Mouse (Mus musculus): ENCODE data around the gene Zdhhc13. TPM values are rescaled to one million over a fixed set of nuclear protein-coding genes. Genes with fewer than 3 reads are reported as not detected.
A peak's percentile ranks its signal among the peaks of the same experiment; 100 is the strongest.

Zdhhc13 gene
- polyA plus RNA-seq, 1 experiment from 2014 or later: 36.2 TPM

DNA sequence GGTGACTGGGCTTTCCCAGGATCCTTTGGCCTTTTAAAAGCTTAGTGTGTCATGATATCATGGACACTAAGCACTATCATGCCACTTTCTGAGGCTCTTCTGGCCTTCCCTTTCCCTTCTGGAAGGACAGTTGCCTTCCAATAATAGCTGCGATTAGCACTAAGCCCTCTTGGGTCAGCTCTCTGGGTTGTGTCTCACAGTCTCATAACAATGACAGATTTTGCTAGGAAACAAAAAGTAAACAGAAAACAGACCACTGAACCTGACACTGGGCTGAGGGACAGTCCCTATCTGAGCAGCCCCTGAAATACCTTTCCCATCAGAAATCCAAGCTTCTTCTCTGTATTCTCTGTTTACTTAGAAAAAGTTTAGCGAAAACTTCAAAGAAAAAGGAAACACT lies 51.7 kb downstream of the Zdhhc13 start:
- no peak overlapping the region for H3K4me3 ChIP-seq (ENCODE audit: low read depth, low read length)
- no peaks in the 10 kb centered on the region for H3K27me3 ChIP-seq (ENCODE audit: insufficient read depth, low read length)
- H3K9ac ChIP-seq: no peak overlapping the region
- no peaks in the 10 kb centered on the region for H3K9me3 ChIP-seq (ENCODE audit: low read depth, low read length)
- 45% methylated on average over 2 of the region's 2 CpGs for WGBS
- no peak for TF ChIP-seq CTCF (IDR thresholded peaks at IDR 0.05; ENCODE audit: low read depth)
- no peak overlapping the region for H3K27ac ChIP-seq (ENCODE audit: low read depth)
- no peak overlapping the region for H3K4me2 ChIP-seq
- H3K36me3 ChIP-seq (ENCODE audit: insufficient read depth): no peaks in the 10 kb centered on the region
- H3K4me1 ChIP-seq (ENCODE audit: insufficient read depth): peaks cover 8% of the 10 kb centered on the region; the same call in 1 of the 2 replicates
- DNase-seq (no peak), ATAC-seq (ENCODE audit: insufficient read depth) (no peak)

DNA sequence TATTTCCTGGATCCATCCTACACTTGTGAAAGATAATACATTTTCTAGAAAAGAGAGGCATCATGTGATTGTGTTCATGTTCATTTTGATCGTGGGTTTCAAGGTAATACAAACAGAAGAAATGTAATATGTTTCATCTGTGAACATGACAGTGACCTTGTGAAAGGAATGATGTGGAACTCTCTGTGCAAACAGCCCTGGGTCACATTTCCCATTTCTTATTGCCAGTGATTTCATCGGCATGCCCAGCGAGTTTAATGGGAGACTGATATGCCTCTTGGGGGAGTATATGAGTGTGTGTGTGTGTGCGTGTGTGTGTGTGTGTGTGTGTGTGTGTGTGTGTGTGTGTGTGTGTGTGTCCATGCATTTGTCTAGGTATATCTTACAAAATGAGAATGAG lies 52.7 kb downstream of the Zdhhc13 start:
- H3K4me1 ChIP-seq (ENCODE audit: insufficient read depth): peaks cover 11% of the 10 kb centered on the region; the same call in 1 of the 2 replicates

DNA sequence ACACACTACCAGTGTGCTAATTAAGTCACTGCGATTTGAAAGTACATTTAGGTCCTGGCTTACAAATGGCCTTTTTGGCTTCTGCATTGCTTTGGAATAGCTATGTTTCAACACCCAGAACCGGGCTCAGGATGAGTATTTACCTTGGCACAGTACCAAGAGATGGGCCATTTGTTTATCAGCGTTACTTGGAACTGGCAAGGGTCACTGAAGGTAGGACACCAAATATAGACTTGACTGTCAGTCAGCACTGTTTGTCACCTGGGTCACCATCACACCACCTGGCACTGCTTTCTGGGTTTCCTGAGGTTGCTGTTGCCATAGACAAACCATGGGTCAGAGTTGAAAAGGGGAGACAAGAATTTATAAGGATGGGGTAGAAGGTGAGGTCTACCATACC lies 53.5 kb downstream of the Zdhhc13 start:
- WGBS: 51% methylated on average over 3 of the region's 3 CpGs
- Histone ChIP-seq H3K4me1 (ENCODE audit: insufficient read depth) (peaks cover 15% of the 10 kb centered on the region; the same call in 1 of the 2 replicates), H3K27ac (ENCODE audit: low read depth) (no peak overlapping the region)

More for the DNA sequence above, 52.7 kb downstream of the Zdhhc13 start:
- Histone ChIP-seq H3K27ac (ENCODE audit: low read depth) (no peak overlapping the region), H3K9ac (no peak overlapping the region), H3K9me3 (ENCODE audit: low read depth, low read length) (no peaks in the 10 kb centered on the region), H3K36me3 (ENCODE audit: insufficient read depth) (no peaks in the 10 kb centered on the region), H3K27me3 (ENCODE audit: insufficient read depth, low read length) (no peaks in the 10 kb centered on the region), H3K4me2 (no peak overlapping the region), H3K4me3 (ENCODE audit: low read depth, low read length) (no peak overlapping the region)
- no peak for TF ChIP-seq CTCF (IDR thresholded peaks at IDR 0.05; ENCODE audit: low read depth)
- WGBS: 66% methylated on average over 4 of the region's 4 CpGs
- no peak for ATAC-seq (ENCODE audit: insufficient read depth)
- no peak for DNase-seq

DNA sequence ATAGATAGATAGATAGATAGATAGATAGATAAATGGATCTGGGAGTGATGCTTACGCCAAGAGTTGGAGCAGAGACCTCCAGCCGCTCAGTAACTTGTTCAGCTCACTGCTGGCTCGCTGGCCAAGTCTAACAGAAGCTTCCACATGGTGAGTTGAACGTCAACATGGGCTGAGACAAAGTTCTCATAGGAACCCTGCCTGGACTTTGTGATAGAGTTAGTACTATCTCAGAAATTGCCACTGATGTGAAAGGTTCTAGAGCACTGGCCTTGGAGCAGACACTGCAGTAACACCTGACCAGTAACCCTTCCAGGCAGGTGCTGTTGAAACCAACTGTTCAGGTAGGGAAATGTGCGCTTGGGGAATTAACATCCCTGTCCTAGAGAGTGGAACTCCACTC lies 54.7 kb downstream of the Zdhhc13 start:
- ATAC-seq (ENCODE audit: insufficient read depth): no peak
- no peak for DNase-seq
- no peaks in the 10 kb centered on the region for H3K27me3 ChIP-seq (ENCODE audit: insufficient read depth, low read length)
- WGBS: 92% methylated on average over 5 of the region's 5 CpGs
- TF ChIP-seq CTCF (IDR thresholded peaks at IDR 0.05; ENCODE audit: low read depth): no peak
- no peak overlapping the region for H3K9ac ChIP-seq
- no peak overlapping the region for H3K4me3 ChIP-seq (ENCODE audit: low read depth, low read length)
- H3K36me3 ChIP-seq (ENCODE audit: insufficient read depth): no peaks in the 10 kb centered on the region
- H3K9me3 ChIP-seq (ENCODE audit: low read depth, low read length): no peaks in the 10 kb centered on the region
- no peak overlapping the region for H3K27ac ChIP-seq (ENCODE audit: low read depth)
- H3K4me1 ChIP-seq (ENCODE audit: insufficient read depth): peaks cover 15% of the 10 kb centered on the region; the same call in 1 of the 2 replicates
- H3K4me2 ChIP-seq: no peak overlapping the region

More for the DNA sequence above, 53.5 kb downstream of the Zdhhc13 start:
- no peak for TF ChIP-seq CTCF (IDR thresholded peaks at IDR 0.05; ENCODE audit: low read depth)
- Histone ChIP-seq H3K4me2 (no peak overlapping the region), H3K9ac (no peak overlapping the region), H3K4me3 (ENCODE audit: low read depth, low read length) (no peak overlapping the region), H3K36me3 (ENCODE audit: insufficient read depth) (no peaks in the 10 kb centered on the region), H3K27me3 (ENCODE audit: insufficient read depth, low read length) (no peaks in the 10 kb centered on the region), H3K9me3 (ENCODE audit: low read depth, low read length) (no peaks in the 10 kb centered on the region)
- DNase-seq (no peak), ATAC-seq (ENCODE audit: insufficient read depth) (no peak)

DNA sequence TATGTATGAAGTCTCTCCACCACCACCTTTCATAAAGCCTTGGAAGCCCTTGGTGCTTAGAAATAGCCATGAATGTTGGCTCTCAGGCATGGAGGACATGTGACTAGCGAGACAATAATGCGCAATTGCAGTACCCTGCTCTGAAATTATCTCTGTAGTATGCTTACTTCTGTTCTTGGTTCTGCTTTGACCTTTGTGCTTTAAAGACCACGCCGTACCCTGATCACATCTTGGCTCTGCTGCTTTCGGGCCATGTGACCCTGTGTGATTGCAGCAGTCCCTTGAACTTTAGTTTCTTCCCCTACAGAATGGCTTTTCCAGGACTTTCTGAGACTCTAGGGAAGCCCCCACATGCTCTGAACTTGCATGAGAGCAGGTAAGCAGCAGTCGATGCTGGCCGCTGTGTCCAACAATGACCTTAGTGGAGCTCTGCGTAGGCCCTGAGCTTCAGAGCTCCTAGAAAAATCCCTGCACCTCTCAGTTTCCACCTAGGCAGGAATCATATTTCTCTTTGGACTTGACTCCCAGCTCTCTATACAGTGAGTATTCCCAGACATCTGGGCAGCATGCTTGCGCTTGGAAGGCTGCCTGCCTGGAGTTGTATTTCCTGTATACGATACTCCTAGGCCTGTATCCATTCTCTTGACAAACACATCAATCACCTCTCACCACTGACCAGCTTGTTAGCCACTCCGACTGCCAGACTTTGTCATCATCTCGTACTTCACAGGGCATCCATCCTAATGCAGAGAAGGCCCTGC lies 56.6 kb downstream of the Zdhhc13 start:
- WGBS: 49% methylated on average over 12 of the region's 12 CpGs
- TF ChIP-seq CTCF (IDR thresholded peaks at IDR 0.05; ENCODE audit: low read depth): no peak
- DNase-seq (peak; percentile 92), ATAC-seq (ENCODE audit: insufficient read depth) (peak; percentile 98)
- Histone ChIP-seq H3K4me2 (peak overlapping the region; percentile 24; the same call in 1 of the 2 replicates), H3K27ac (ENCODE audit: low read depth) (peak overlapping the region; percentile 66), H3K27me3 (ENCODE audit: insufficient read depth, low read length) (no peaks in the 10 kb centered on the region), H3K4me1 (ENCODE audit: insufficient read depth) (peaks cover 15% of the 10 kb centered on the region; the same call in 1 of the 2 replicates), H3K9me3 (ENCODE audit: low read depth, low read length) (no peaks in the 10 kb centered on the region), H3K4me3 (ENCODE audit: low read depth, low read length) (no peak overlapping the region), H3K9ac (no peak overlapping the region), H3K36me3 (ENCODE audit: insufficient read depth) (no peaks in the 10 kb centered on the region)

DNA sequence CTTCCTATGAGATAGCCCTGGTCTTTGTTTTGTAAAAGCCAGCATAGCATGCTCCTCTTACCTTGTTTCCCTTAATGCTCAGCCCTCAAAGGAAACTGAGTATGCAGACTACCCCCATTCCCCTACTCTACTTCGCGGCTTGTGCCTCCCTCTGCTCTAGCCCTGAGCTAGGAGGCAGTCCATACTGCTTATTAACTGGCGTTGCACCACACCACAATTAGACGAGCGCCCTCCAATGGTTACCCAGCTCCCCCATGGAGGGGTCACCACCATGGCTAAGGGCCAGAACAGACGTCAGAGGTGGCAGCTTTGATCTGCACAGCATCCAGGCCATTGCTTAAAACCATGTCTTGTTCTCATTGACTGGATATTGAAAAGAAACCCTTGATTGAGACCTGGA lies 58.0 kb downstream of the Zdhhc13 start:
- no peak for ATAC-seq (ENCODE audit: insufficient read depth)
- H3K4me3 ChIP-seq (ENCODE audit: low read depth, low read length): no peak overlapping the region
- peaks cover 15% of the 10 kb centered on the region; the same call in 1 of the 2 replicates for H3K4me1 ChIP-seq (ENCODE audit: insufficient read depth)

DNA sequence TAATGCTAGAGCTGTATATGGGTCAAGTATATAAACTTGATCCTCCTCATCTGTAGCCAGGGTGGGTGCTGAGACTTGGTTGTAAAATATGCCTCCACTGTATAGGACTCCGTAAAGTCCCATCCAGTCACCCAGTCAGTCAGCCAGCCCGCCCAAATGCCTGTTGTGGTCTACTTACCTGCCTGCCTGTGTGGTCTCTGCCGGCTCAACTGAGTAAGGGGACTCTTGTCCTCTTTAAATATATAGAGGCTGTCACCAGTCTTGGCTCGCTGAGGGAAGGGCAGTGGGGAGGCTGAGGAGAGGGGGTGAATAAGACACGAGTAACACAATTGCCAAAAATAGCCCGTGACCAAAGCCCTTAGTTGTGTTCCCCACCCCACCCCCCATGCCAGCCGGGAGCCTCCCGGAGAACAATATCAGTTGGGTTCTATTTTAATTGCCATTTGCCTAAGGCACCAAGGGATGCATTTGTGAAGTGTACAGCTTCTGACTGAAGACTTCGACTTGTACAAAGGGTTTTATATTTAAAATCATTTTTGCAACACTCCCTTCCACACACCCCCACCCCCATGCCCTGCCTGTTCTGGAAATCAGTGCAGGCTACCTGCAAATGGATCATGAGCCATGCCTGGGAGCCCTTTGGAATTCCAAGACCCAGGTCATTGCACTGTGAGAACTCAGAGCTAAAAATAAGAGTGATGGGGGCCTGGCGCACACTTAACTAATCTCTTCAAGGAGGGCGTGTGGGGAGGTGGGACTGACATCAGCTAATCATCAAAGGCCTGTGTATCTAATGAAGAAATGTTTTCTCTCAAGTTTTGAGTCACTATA lies 59.2 kb downstream of the Zdhhc13 start, which contains the start of gene Csrp3:
TSS of gene Csrp3 (minus strand) at position 214 of the 831 bp plus-strand sequence.
- WGBS: 49% methylated on average over 11 of the region's 11 CpGs
- no peak for ATAC-seq (ENCODE audit: insufficient read depth)
- no peak within 1 kb of the TSS for H3K4me3 ChIP-seq (ENCODE audit: low read depth, low read length)
- no peak within 1 kb of the TSS for H3K9ac ChIP-seq
- no peaks in the 10 kb centered on the region for H3K9me3 ChIP-seq (ENCODE audit: low read depth, low read length)
- DNase-seq: no peak
- H3K27me3 ChIP-seq (ENCODE audit: insufficient read depth, low read length): no peaks in the 10 kb centered on the region
- no peaks in the 10 kb centered on the region for H3K36me3 ChIP-seq (ENCODE audit: insufficient read depth)
- H3K27ac ChIP-seq (ENCODE audit: low read depth): no peak within 1 kb of the TSS; the same call in 1 of the 2 replicates
- H3K4me2 ChIP-seq: no peak within 1 kb of the TSS
- H3K4me1 ChIP-seq (ENCODE audit: insufficient read depth): peaks cover 15% of the 10 kb centered on the region; the same call in 1 of the 2 replicates
- no peak for TF ChIP-seq CTCF (IDR thresholded peaks at IDR 0.05; ENCODE audit: low read depth)

More for the DNA sequence above, 58.0 kb downstream of the Zdhhc13 start:
- Histone ChIP-seq H3K36me3 (ENCODE audit: insufficient read depth) (no peaks in the 10 kb centered on the region), H3K9me3 (ENCODE audit: low read depth, low read length) (no peaks in the 10 kb centered on the region), H3K4me2 (no peak overlapping the region), H3K9ac (no peak overlapping the region), H3K27me3 (ENCODE audit: insufficient read depth, low read length) (no peaks in the 10 kb centered on the region), H3K27ac (ENCODE audit: low read depth) (peak overlapping the region; percentile 66; the same call in 1 of the 2 replicates)
- TF ChIP-seq CTCF (IDR thresholded peaks at IDR 0.05; ENCODE audit: low read depth): no peak
- WGBS: 56% methylated on average over 6 of the region's 6 CpGs
- DNase-seq: no peak
